Mouse (Mus musculus) heart, embryonic 16.5 days (tissue): Measurements from ENCODE around the gene Il17rd. TPM values are rescaled to one million over a fixed set of nuclear protein-coding genes. Genes with fewer than 3 reads are reported as not detected.
A peak's percentile ranks its signal among the peaks of the same experiment; 100 is the strongest.

Experiments
- ATAC-seq: fragments of 200-750 bp; cut with Nextera tagmentation; replicated peaks from 2 replicates; pipeline ENCODE4 v1.8.0; 2017; ENCODE audit warnings: moderate number of reproducible peaks; ENCODE audit not compliant: insufficient read depth, low FRiP score; ENCODE audit errors: extremely low read depth
- H3K27ac ChIP-seq: fragments of 300-500 bp; sonication (generic); 2 replicates; pipeline ENCODE4 v1.5.1; 2014; ENCODE audit warnings: mild to moderate bottlenecking, low read length, control low read depth, moderate library complexity
- H3K27me3 ChIP-seq: fragments of 300-500 bp; sonication (generic); 2 replicates; pipeline ENCODE4 v1.6.1; 2014; ENCODE audit warnings: low read length, mixed read lengths; ENCODE audit not compliant: control insufficient read depth, insufficient read depth
- H3K36me3 ChIP-seq: fragments of 300-500 bp; sonication (generic); 2 replicates; pipeline ENCODE4 v1.6.1; 2014; ENCODE audit not compliant: control insufficient read depth, insufficient read depth
- H3K4me1 ChIP-seq: fragments of 300-500 bp; sonication (generic); 2 replicates; pipeline ENCODE4 v1.6.1; 2014; ENCODE audit warnings: low read length, mixed read lengths; ENCODE audit not compliant: control insufficient read depth, insufficient read depth
- H3K4me2 ChIP-seq: fragments of 300-500 bp; sonication (generic); 2 replicates; pipeline ENCODE4 v1.6.1; 2014; ENCODE audit warnings: low read depth, mild to moderate bottlenecking, control low read depth, low read length
- H3K4me3 ChIP-seq: fragments of 300-500 bp; sonication (generic); 2 replicates; pipeline ENCODE4 v1.5.1; 2014; ENCODE audit warnings: mild to moderate bottlenecking, control low read depth, low read length
- H3K9ac ChIP-seq: fragments of 300-500 bp; sonication (generic); 2 replicates; pipeline ENCODE4 v1.6.1; 2014; ENCODE audit warnings: low read length, control low read depth
- H3K9me3 ChIP-seq: fragments of 300-500 bp; sonication (generic); replicated peaks from 2 replicates; pipeline ENCODE4 v1.6.1; 2016; ENCODE audit warnings: low read length; ENCODE audit not compliant: control insufficient read depth
- WGBS: fragments of 180-500 bp; shearing (Covaris S2); extraction: QIAGEN DNeasy Blood & Tissue Kit; methylation state at CpG from one replicate; pipeline ENCODE4 v1.1.7; 2014; 5-methylcytosine and 5-hydroxymethylcytosine counted together
- polyA plus RNA-seq: library from polyadenylated mRNA; unstranded; fragments of >200 nt; fragmentation: Nextera tagmentation; extraction: Ambion mirVana; gene quantifications from 2 replicates; pipeline ENCODE4 v1.2.1, GENCODE M21; 2015

The Il17rd gene
- 0.92 and 1.1 TPM in 2 replicates for polyA plus RNA-seq

GRCm38 (mm10) chr14:27038783-27039182 is at the start of gene Il17rd:
Il17rd (plus strand) TSS chr14:27038941.
- Histone ChIP-seq H3K9me3 (no peaks in the 10 kb centered on the region), H3K36me3 (no peaks in the 10 kb centered on the region), H3K4me3 (peak within 1 kb of the TSS; percentile 71), H3K4me1 (peaks cover 19% of the 10 kb centered on the region), H3K4me2 (peak within 1 kb of the TSS; percentile 97), H3K27ac (peak within 1 kb of the TSS; percentile 5; the same call in 1 of the 2 replicates), H3K9ac (peak within 1 kb of the TSS; percentile 81), H3K27me3 (no peaks in the 10 kb centered on the region)
- under 1% methylated on average over 29 of the region's 29 CpGs for WGBS
- peak; percentile 93 for ATAC-seq

GRCm38 (mm10) chr14:26991622-26992021 is 47.1 kb upstream of the Il17rd start:
- no peak overlapping the region for H3K27ac ChIP-seq
- WGBS, result 79% methylated on average over 18 of the region's 18 CpGs
- no peak overlapping the region for H3K9ac ChIP-seq
- no peak overlapping the region for H3K4me2 ChIP-seq
- no peak overlapping the region for H3K4me3 ChIP-seq
- no peaks in the 10 kb centered on the region for H3K36me3 ChIP-seq
- peaks cover 5% of the 10 kb centered on the region for H3K4me1 ChIP-seq
- H3K27me3 ChIP-seq, result no peaks in the 10 kb centered on the region
- no peaks in the 10 kb centered on the region for H3K9me3 ChIP-seq
- ATAC-seq, result no peak

- H3K4me1 ChIP-seq, result peaks cover 5% of the 10 kb centered on the region
- no peak overlapping the region for H3K4me3 ChIP-seq
- H3K4me2 ChIP-seq, result no peak overlapping the region
- no peak overlapping the region; the same call in 1 of the 2 replicates for H3K27ac ChIP-seq
- no peak overlapping the region for H3K9ac ChIP-seq
- WGBS, result 41% methylated on average over 3 of the region's 3 CpGs
- H3K27me3 ChIP-seq, result no peaks in the 10 kb centered on the region
- ATAC-seq, result no peak
- no peaks in the 10 kb centered on the region for H3K9me3 ChIP-seq
- no peaks in the 10 kb centered on the region for H3K36me3 ChIP-seq
Measured at GRCm38 (mm10) chr14:26993427-26993826, 45.3 kb upstream of the Il17rd start.

GRCm38 (mm10) chr14:26994211-26994741 is 44.5 kb upstream of the Il17rd start, which contains the start of gene Hesx1:
Hesx1 (plus strand) TSS chr14:26994416.
- peaks cover 5% of the 10 kb centered on the region for H3K4me1 ChIP-seq
- peak within 1 kb of the TSS; percentile 55 for H3K4me3 ChIP-seq
- H3K9ac ChIP-seq, result peak within 1 kb of the TSS; percentile 63
- peak; percentile 76 for ATAC-seq
- H3K4me2 ChIP-seq, result peak within 1 kb of the TSS; percentile 66
- WGBS, result 8% methylated on average over 16 of the region's 16 CpGs
- no peaks in the 10 kb centered on the region for H3K27me3 ChIP-seq
- peak within 1 kb of the TSS; percentile 57 for H3K27ac ChIP-seq
- H3K36me3 ChIP-seq, result no peaks in the 10 kb centered on the region
- no peaks in the 10 kb centered on the region for H3K9me3 ChIP-seq

GRCm38 (mm10) chr14:26996257-26996656 is 42.5 kb upstream of the Il17rd start:
- no peak overlapping the region for H3K9ac ChIP-seq
- H3K4me1 ChIP-seq, result peaks cover 5% of the 10 kb centered on the region
- no peak overlapping the region for H3K4me2 ChIP-seq
- H3K9me3 ChIP-seq, result no peaks in the 10 kb centered on the region
- no peaks in the 10 kb centered on the region for H3K36me3 ChIP-seq
- no peak overlapping the region for H3K27ac ChIP-seq
- H3K4me3 ChIP-seq, result no peak overlapping the region
- no peaks in the 10 kb centered on the region for H3K27me3 ChIP-seq
- ATAC-seq, result no peak

GRCm38 (mm10) chr14:27000386-27000785 is 38.4 kb upstream of the Il17rd start:
- Histone ChIP-seq H3K4me3 (peak overlapping the region; percentile 8), H3K36me3 (no peaks in the 10 kb centered on the region), H3K9me3 (no peaks in the 10 kb centered on the region), H3K4me2 (peak overlapping the region; percentile 36), H3K27me3 (no peaks in the 10 kb centered on the region), H3K9ac (no peak overlapping the region), H3K4me1 (no peaks in the 10 kb centered on the region), H3K27ac (no peak overlapping the region)
- WGBS, result 6% methylated on average over 11 of the region's 11 CpGs
- ATAC-seq, result no peak

GRCm38 (mm10) chr14:27004906-27005305 is 33.8 kb upstream of the Il17rd start:
- Histone ChIP-seq H3K4me1 (no peaks in the 10 kb centered on the region), H3K9ac (no peak overlapping the region), H3K27ac (no peak overlapping the region), H3K36me3 (no peaks in the 10 kb centered on the region), H3K9me3 (no peaks in the 10 kb centered on the region), H3K27me3 (no peaks in the 10 kb centered on the region), H3K4me3 (no peak overlapping the region), H3K4me2 (no peak overlapping the region)
- ATAC-seq, result no peak
- WGBS, result 61% methylated on average over 7 of the region's 7 CpGs

GRCm38 (mm10) chr14:27005937-27006336 is 32.8 kb upstream of the Il17rd start:
- no peak overlapping the region for H3K9ac ChIP-seq
- H3K4me2 ChIP-seq, result no peak overlapping the region
- ATAC-seq, result no peak
- 28% methylated on average over 6 of the region's 6 CpGs for WGBS
- H3K9me3 ChIP-seq, result no peaks in the 10 kb centered on the region
- no peak overlapping the region for H3K4me3 ChIP-seq
- no peaks in the 10 kb centered on the region for H3K27me3 ChIP-seq
- H3K36me3 ChIP-seq, result no peaks in the 10 kb centered on the region
- H3K27ac ChIP-seq, result no peak overlapping the region
- no peaks in the 10 kb centered on the region for H3K4me1 ChIP-seq

GRCm38 (mm10) chr14:27011561-27011960 is 27.2 kb upstream of the Il17rd start:
- Histone ChIP-seq H3K4me3 (no peak overlapping the region), H3K4me2 (no peak overlapping the region), H3K27ac (no peak overlapping the region), H3K9me3 (no peaks in the 10 kb centered on the region), H3K9ac (no peak overlapping the region), H3K36me3 (no peaks in the 10 kb centered on the region), H3K4me1 (no peaks in the 10 kb centered on the region), H3K27me3 (no peaks in the 10 kb centered on the region)
- ATAC-seq, result no peak
- WGBS, result 73% methylated on average over 5 of the region's 5 CpGs
